Mouse (Mus musculus): ENCODE data around the gene Slc16a6.

The Slc16a6 gene

GRCm38 (mm10) chr11:109445438-109446035 lies 27.9 kb downstream of the Slc16a6 start:
- no peak for DNase-seq (ENCODE audit: low read depth, low spot score)

GRCm38 (mm10) chr11:109444600-109444999 lies 28.8 kb downstream of the Slc16a6 start:
- no peak for DNase-seq (ENCODE audit: low read depth, low spot score)

GRCm38 (mm10) chr11:109443468-109444263 lies 29.7 kb downstream of the Slc16a6 start:
- DNase-seq (ENCODE audit: low read depth, low spot score) = no peak

- no peak for DNase-seq (ENCODE audit: low read depth, low spot score)
Observed at GRCm38 (mm10) chr11:109442166-109442730, 31.1 kb downstream of the Slc16a6 start.

GRCm38 (mm10) chr11:109441119-109441518 lies 32.3 kb downstream of the Slc16a6 start:
- no peak for DNase-seq (ENCODE audit: low read depth, low spot score)

- DNase-seq (ENCODE audit: low read depth, low spot score) = no peak
Observed at GRCm38 (mm10) chr11:109440641-109441040, 32.8 kb downstream of the Slc16a6 start.

GRCm38 (mm10) chr11:109439829-109440340 lies 33.5 kb downstream of the Slc16a6 start:
- DNase-seq (ENCODE audit: low read depth, low spot score) = no peak

- DNase-seq (ENCODE audit: low read depth, low spot score) = no peak
Observed at GRCm38 (mm10) chr11:109439209-109439608, 34.2 kb downstream of the Slc16a6 start.

GRCm38 (mm10) chr11:109436889-109437288 lies 36.5 kb downstream of the Slc16a6 start:
- no peak for DNase-seq (ENCODE audit: low read depth, low spot score)

GRCm38 (mm10) chr11:109434233-109434798 lies 39.1 kb downstream of the Slc16a6 start:
- DNase-seq (ENCODE audit: low read depth, low spot score) = no peak

GRCm38 (mm10) chr11:109427353-109427752 lies 46.0 kb downstream of the Slc16a6 start:
- DNase-seq (ENCODE audit: low read depth, low spot score) = no peak

- no peak for DNase-seq (ENCODE audit: low read depth, low spot score)
Observed at GRCm38 (mm10) chr11:109426272-109426586, 47.2 kb downstream of the Slc16a6 start.

- DNase-seq (ENCODE audit: low read depth, low spot score) = peak; percentile 95
Observed at GRCm38 (mm10) chr11:109425392-109426271, 47.8 kb downstream of the Slc16a6 start, which contains the start of gene Amz2. Amz2 (plus strand) TSS chr11:109425946.

- DNase-seq (ENCODE audit: low read depth, low spot score) = no peak
Observed at GRCm38 (mm10) chr11:109423294-109423693, 50.1 kb downstream of the Slc16a6 start.

GRCm38 (mm10) chr11:109422263-109422662 lies 51.1 kb downstream of the Slc16a6 start:
- DNase-seq (ENCODE audit: low read depth, low spot score) = no peak

- DNase-seq (ENCODE audit: low read depth, low spot score) = no peak
Observed at GRCm38 (mm10) chr11:109421205-109421604, 52.2 kb downstream of the Slc16a6 start.

GRCm38 (mm10) chr11:109420567-109420962 lies 52.8 kb downstream of the Slc16a6 start:
- DNase-seq (ENCODE audit: low read depth, low spot score) = no peak

GRCm38 (mm10) chr11:109419961-109420566 lies 53.3 kb downstream of the Slc16a6 start:
- DNase-seq (ENCODE audit: low read depth, low spot score) = no peak

GRCm38 (mm10) chr11:109419461-109419860 lies 53.9 kb downstream of the Slc16a6 start:
- DNase-seq (ENCODE audit: low read depth, low spot score) = no peak

GRCm38 (mm10) chr11:109417472-109418040 lies 55.8 kb downstream of the Slc16a6 start:
- no peak for DNase-seq (ENCODE audit: low read depth, low spot score)

Measured in brain, embryonic 18.5 days (tissue).